Mouse (Mus musculus) lung, postnatal 0 days (tissue): Measurements from ENCODE around the gene Lpp. TPM values are rescaled to one million over a fixed set of nuclear protein-coding genes. Genes with fewer than 3 reads are reported as not detected.

Experiments
- ATAC-seq: fragments of 200-750 bp; cut with Nextera tagmentation; 2 replicates; pipeline ENCODE4 v1.8.0; 2017; ENCODE audit warnings: moderate library complexity
- DNase-seq: peaks from one replicate; pipeline ENCODE4 v3.0.0-alpha.2; 2016; ENCODE audit warnings: low spot score
- H3K27ac ChIP-seq: fragments of 300-500 bp; sonication (generic); 2 replicates; pipeline ENCODE4 v1.5.1; 2014; ENCODE audit warnings: antibody characterized with exemption, mild to moderate bottlenecking, low read length, mixed read lengths
- H3K27me3 ChIP-seq: fragments of 300-500 bp; sonication (generic); replicated peaks from 2 replicates; pipeline ENCODE4 v1.6.1; 2014; ENCODE audit warnings: low read length, mixed read lengths; ENCODE audit not compliant: insufficient read depth
- H3K36me3 ChIP-seq: fragments of 300-500 bp; sonication (generic); 2 replicates; pipeline ENCODE4 v1.6.1; 2014; ENCODE audit warnings: low read length, mixed read lengths; ENCODE audit not compliant: insufficient read depth
- H3K4me1 ChIP-seq: fragments of 300-500 bp; sonication (generic); 2 replicates; pipeline ENCODE4 v1.6.1; 2014; ENCODE audit warnings: antibody characterized with exemption, low read depth, low read length, mixed read lengths; ENCODE audit not compliant: insufficient read depth
- H3K4me2 ChIP-seq: fragments of 300-500 bp; sonication (generic); replicated peaks from 2 replicates; pipeline ENCODE4 v1.6.1; 2014; ENCODE audit warnings: low read depth, mild to moderate bottlenecking, low read length, moderate library complexity, mixed read lengths
- H3K4me3 ChIP-seq: fragments of 300-500 bp; sonication (generic); 2 replicates; pipeline ENCODE4 v1.5.1; 2014; ENCODE audit warnings: low read depth, low read length
- H3K9ac ChIP-seq: fragments of 300-500 bp; sonication (generic); replicated peaks from 2 replicates; pipeline ENCODE4 v1.6.1; 2014; ENCODE audit warnings: low read depth, mild to moderate bottlenecking
- H3K9me3 ChIP-seq: fragments of 300-500 bp; sonication (generic); 2 replicates; pipeline ENCODE4 v1.6.1; 2016; ENCODE audit warnings: low read length, mixed read lengths
- CTCF ChIP-seq: IDR thresholded peaks from 2 replicates; pipeline ENCODE4 v1.5.1; 2016; ENCODE audit warnings: antibody characterized with exemption, mild to moderate bottlenecking
- EP300 ChIP-seq: IDR thresholded peaks from 2 replicates; pipeline ENCODE4 v1.6.1; 2016; ENCODE audit warnings: antibody characterized with exemption, mild to moderate bottlenecking, control low read depth
- WGBS: fragments of 180-500 bp; shearing (Covaris S2); extraction: QIAGEN DNeasy Blood & Tissue Kit; methylation state at CpG from one replicate; pipeline ENCODE4 v1.1.7; 2014; 5-methylcytosine and 5-hydroxymethylcytosine counted together
- polyA plus RNA-seq: library from polyadenylated mRNA; unstranded; fragments of >200 nt; fragmentation: Nextera tagmentation; extraction: Ambion mirVana; gene quantifications from 2 replicates; pipeline ENCODE4 v1.2.1, GENCODE M21; 2015

Gene Lpp
- polyA plus RNA-seq, 1 experiment from 2014 or later, result 36.8 TPM

- no peak overlapping the region for H3K4me3 ChIP-seq
- whole genome bisulfite sequencing, result 78% methylated on average over 9 of the region's 9 CpGs
- TF ChIP-seq EP300 (no peak), CTCF (no peak)
- no peaks in the 10 kb centered on the region for H3K4me1 ChIP-seq
- no peaks in the 10 kb centered on the region for H3K36me3 ChIP-seq
- H3K27ac ChIP-seq, result no peak overlapping the region
- ATAC-seq, result no peak
- H3K27me3 ChIP-seq, result no peaks in the 10 kb centered on the region
- no peak for DNase-seq
- H3K4me2 ChIP-seq, result no peak overlapping the region
- H3K9me3 ChIP-seq, result no peaks in the 10 kb centered on the region
- H3K9ac ChIP-seq, result no peak overlapping the region
These were observed 466.3 kb downstream of the Lpp start for GRCm38 (mm10) chr16:24859509-24860140.

GRCm38 (mm10) chr16:24860445-24860844 is 467.1 kb downstream of the Lpp start:
- Histone ChIP-seq H3K36me3 (no peaks in the 10 kb centered on the region), H3K27ac (no peak overlapping the region), H3K9me3 (no peaks in the 10 kb centered on the region), H3K27me3 (no peaks in the 10 kb centered on the region), H3K4me2 (no peak overlapping the region), H3K9ac (no peak overlapping the region), H3K4me1 (no peaks in the 10 kb centered on the region), H3K4me3 (no peak overlapping the region)
- 77% methylated on average over 7 of the region's 7 CpGs for WGBS
- no peak for DNase-seq
- no peak for TF ChIP-seq CTCF
- TF ChIP-seq EP300, result no peak
- no peak for ATAC-seq

DNA sequence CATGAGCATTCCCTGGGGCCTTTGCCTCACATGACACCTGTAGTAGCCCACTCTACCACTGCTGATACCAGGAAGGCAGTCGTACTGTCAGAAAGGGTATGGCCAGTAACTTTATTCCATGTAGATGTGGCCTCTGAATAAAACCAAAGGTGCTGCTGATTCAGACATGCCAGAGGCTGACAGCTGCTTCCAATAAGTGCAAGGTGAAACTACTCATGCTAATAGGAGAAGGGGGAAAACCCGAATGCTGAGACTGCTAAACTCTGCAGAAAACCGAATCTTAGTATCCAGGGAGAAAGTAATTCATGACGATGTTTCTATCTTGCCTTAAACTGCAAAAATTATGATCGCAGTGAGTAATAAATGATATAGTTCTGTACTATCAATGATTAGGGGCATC is 468.1 kb downstream of the Lpp start:
- DNase-seq (no peak), ATAC-seq (no peak)
- Histone ChIP-seq H3K27ac (no peak overlapping the region), H3K9ac (no peak overlapping the region), H3K9me3 (no peaks in the 10 kb centered on the region), H3K36me3 (no peaks in the 10 kb centered on the region), H3K27me3 (no peaks in the 10 kb centered on the region), H3K4me2 (no peak overlapping the region), H3K4me3 (no peak overlapping the region), H3K4me1 (no peaks in the 10 kb centered on the region)
- TF ChIP-seq CTCF (no peak), EP300 (no peak)
- 89% methylated on average over 5 of the region's 5 CpGs for WGBS

DNA sequence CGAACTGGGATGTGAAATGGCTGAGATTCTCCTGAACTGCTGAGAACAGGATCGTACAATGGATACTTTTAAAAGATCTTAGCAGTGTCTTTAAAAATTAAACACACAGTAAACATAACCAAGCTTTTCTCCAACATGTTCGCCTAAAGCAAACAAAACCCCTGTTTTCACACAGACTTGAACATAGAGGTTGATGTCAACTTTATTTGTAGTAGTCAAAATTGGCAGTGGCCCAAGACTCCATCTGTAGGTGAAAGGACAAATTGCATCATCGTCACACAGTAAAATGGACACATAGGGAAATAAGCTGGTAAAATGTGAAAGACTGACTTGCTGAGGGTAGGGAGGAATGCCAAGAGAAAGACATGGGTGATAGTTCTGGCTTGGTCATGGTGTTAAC is 480.9 kb downstream of the Lpp start:
- Histone ChIP-seq H3K27me3 (no peaks in the 10 kb centered on the region), H3K9ac (no peak overlapping the region), H3K4me3 (no peak overlapping the region), H3K36me3 (no peaks in the 10 kb centered on the region), H3K9me3 (no peaks in the 10 kb centered on the region), H3K4me1 (no peaks in the 10 kb centered on the region), H3K27ac (no peak overlapping the region), H3K4me2 (no peak overlapping the region)
- ATAC-seq, result peak; percentile 30
- WGBS, result 37% methylated on average over 4 of the region's 4 CpGs
- TF ChIP-seq CTCF (peak; percentile 62), EP300 (peak; percentile 33; the same call in 1 of the 2 replicates)
- peak; percentile 88 for DNase-seq

DNA sequence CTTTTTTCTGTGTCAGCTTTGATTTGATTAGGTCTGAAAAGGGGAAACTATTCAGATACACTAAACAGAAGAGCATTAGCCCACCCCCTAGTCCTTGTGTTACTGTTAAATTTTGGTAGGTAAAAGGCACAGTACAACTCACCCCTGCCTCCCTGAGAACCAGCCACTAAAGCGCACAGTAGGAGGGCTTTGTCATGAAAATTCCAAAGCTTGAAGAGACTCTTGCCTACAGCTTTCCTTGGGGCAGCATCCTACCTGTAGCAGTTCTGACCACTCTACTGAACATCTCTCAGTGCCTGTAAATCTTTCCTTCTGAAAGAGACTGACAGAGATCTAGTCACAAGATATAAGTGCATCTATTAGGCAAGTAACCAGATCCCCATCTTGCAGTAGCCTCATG is 482.4 kb downstream of the Lpp start:
- no peak overlapping the region for H3K9ac ChIP-seq
- H3K36me3 ChIP-seq, result no peaks in the 10 kb centered on the region
- no peaks in the 10 kb centered on the region for H3K9me3 ChIP-seq
- no peaks in the 10 kb centered on the region for H3K27me3 ChIP-seq
- H3K27ac ChIP-seq, result no peak overlapping the region
- DNase-seq, result no peak
- no peak for ATAC-seq
- H3K4me1 ChIP-seq, result no peaks in the 10 kb centered on the region
- no peak overlapping the region for H3K4me3 ChIP-seq
- TF ChIP-seq EP300 (no peak), CTCF (no peak)
- no peak overlapping the region for H3K4me2 ChIP-seq
- WGBS, result 61% methylated on average over 1 of the region's 1 CpGs

GRCm38 (mm10) chr16:24878977-24879376 is 485.7 kb downstream of the Lpp start:
- Histone ChIP-seq H3K4me1 (no peaks in the 10 kb centered on the region), H3K36me3 (no peaks in the 10 kb centered on the region), H3K4me3 (no peak overlapping the region), H3K27ac (no peak overlapping the region), H3K27me3 (no peaks in the 10 kb centered on the region), H3K9me3 (no peaks in the 10 kb centered on the region), H3K4me2 (no peak overlapping the region), H3K9ac (no peak overlapping the region)
- no peak for DNase-seq
- WGBS, result 84% methylated on average over 4 of the region's 4 CpGs
- ATAC-seq, result no peak
- TF ChIP-seq EP300 (no peak), CTCF (no peak)

DNA sequence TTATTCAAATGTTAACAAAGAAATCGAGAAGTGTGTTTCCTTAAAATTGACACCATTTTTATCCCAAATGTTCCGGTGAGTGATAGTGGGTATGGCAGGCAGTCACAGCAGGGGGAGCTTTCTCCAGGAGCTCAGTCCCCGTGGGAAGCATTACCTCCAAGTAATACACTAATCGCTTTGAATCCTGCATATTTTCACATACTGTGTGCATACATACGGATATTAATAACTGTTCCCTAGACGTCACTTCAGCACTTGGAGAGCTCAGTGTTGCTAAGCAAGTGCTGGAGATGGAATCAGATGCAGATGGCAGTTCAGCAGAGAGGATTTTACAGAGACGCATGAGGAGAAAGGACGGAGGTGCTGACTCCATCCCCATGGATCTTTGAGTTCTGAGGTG is 487.4 kb downstream of the Lpp start:
- DNase-seq (no peak), ATAC-seq (no peak)
- H3K4me1 ChIP-seq, result no peaks in the 10 kb centered on the region
- H3K4me2 ChIP-seq, result no peak overlapping the region
- H3K27ac ChIP-seq, result no peak overlapping the region
- no peaks in the 10 kb centered on the region for H3K36me3 ChIP-seq
- no peaks in the 10 kb centered on the region for H3K27me3 ChIP-seq
- TF ChIP-seq EP300 (no peak), CTCF (no peak)
- no peak overlapping the region for H3K4me3 ChIP-seq
- H3K9me3 ChIP-seq, result no peaks in the 10 kb centered on the region
- H3K9ac ChIP-seq, result no peak overlapping the region
- WGBS, result 62% methylated on average over 8 of the region's 8 CpGs
